Mouse (Mus musculus) olfactory bulb, adult 2 months (tissue): Measurements from ENCODE around the gene Reg3a.

Experiments used
- CTCF ChIP-seq: fragments of 200-500 bp; IDR thresholded peaks from 2 replicates; pipeline ENCODE4 v1.5.1; 2012; ENCODE audit warnings: low read depth, mild to moderate bottlenecking, low read length, moderate library complexity; ENCODE audit not compliant: insufficient read depth
- POLR2A ChIP-seq: fragments of 200-500 bp; IDR thresholded peaks from 2 replicates; pipeline ENCODE4 v1.6.1; 2012; ENCODE audit warnings: mild to moderate bottlenecking, low read depth, low read length, moderate library complexity; ENCODE audit not compliant: insufficient read depth

GRCm38 (mm10) chr6:78378765-78379164, 1.7 kb upstream of the Reg3a start, which contains the start of gene Reg3d:
- TF ChIP-seq POLR2A = no peak
- no peak for TF ChIP-seq CTCF
